Mouse (Mus musculus) stomach, embryonic 15.5 days (tissue): ENCODE data around the gene Cluap1. TPM values are rescaled to one million over a fixed set of nuclear protein-coding genes. Genes with fewer than 3 reads are reported as not detected.
A peak's percentile ranks its signal among the peaks of the same experiment; 100 is the strongest.
"Not testable (repeated sequence)": the region's sequence is repeated elsewhere in the genome, so short reads cannot be mapped to it uniquely, and the experiment has no call there.

Experiments
- ATAC-seq: fragments of 200-750 bp; cut with Nextera tagmentation; 2 replicates; pipeline ENCODE4 v1.8.0; 2017; ENCODE audit warnings: low read depth, moderate number of reproducible peaks, moderate TSS enrichment; ENCODE audit not compliant: insufficient read depth, low FRiP score
- H3K27ac ChIP-seq: fragments of 300-500 bp; sonication (generic); 2 replicates; pipeline ENCODE4 v1.5.1; 2015; ENCODE audit warnings: mild to moderate bottlenecking, inconsistent platforms
- H3K27me3 ChIP-seq: fragments of 300-500 bp; sonication (generic); replicated peaks from 2 replicates; pipeline ENCODE4 v1.6.1; 2015; ENCODE audit warnings: inconsistent platforms
- H3K36me3 ChIP-seq: fragments of 300-500 bp; sonication (generic); 2 replicates; pipeline ENCODE4 v1.6.1; 2015; ENCODE audit warnings: inconsistent platforms
- H3K4me1 ChIP-seq: fragments of 300-500 bp; sonication (generic); 2 replicates; pipeline ENCODE4 v1.6.1; 2015; ENCODE audit warnings: inconsistent platforms
- H3K4me2 ChIP-seq: fragments of 300-500 bp; sonication (generic); 2 replicates; pipeline ENCODE4 v1.6.1; 2015; ENCODE audit warnings: mild to moderate bottlenecking, inconsistent platforms
- H3K4me3 ChIP-seq: fragments of 300-500 bp; sonication (generic); replicated peaks from 2 replicates; pipeline ENCODE4 v1.5.1; 2015; ENCODE audit warnings: inconsistent platforms
- H3K9ac ChIP-seq: fragments of 300-500 bp; sonication (generic); 2 replicates; pipeline ENCODE4 v1.6.1; 2015; ENCODE audit warnings: inconsistent platforms
- H3K9me3 ChIP-seq: fragments of 300-500 bp; sonication (generic); 2 replicates; pipeline ENCODE4 v1.6.1; 2016; ENCODE audit warnings: inconsistent platforms
- WGBS: fragments of 180-500 bp; shearing (Covaris S2); methylation state at CpG from one replicate; pipeline ENCODE4 v1.1.7; 2015; 5-methylcytosine and 5-hydroxymethylcytosine counted together
- polyA plus RNA-seq: library from polyadenylated mRNA; unstranded; fragments of >200 nt; fragmentation: Nextera tagmentation; extraction: Ambion mirVana; gene quantifications from 2 replicates; pipeline ENCODE4 v1.2.1, GENCODE M21; 2015

The Cluap1 gene
- polyA plus RNA-seq, 1 experiment from 2014 or later, result 21.1 TPM

DNA sequence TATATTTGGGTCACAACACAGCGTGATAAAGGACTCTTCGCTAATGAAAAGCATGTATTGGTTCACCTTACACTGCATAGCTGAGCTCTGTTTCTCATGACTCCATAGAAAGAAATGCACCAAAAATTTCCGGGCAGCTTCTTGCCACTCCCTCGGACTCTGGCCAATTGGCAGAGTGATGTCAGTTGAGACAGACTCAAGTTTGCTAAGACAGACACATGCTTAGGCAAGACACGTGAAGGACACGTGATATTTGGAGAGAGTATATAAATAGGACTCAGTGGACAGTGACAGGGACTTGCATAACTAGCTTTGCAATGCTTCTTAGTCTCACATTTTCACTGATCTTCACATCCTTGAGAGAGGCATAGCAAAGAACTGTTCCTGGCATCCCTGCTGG lies 47.8 kb downstream of the Cluap1 start:
- Histone ChIP-seq H3K4me2 (no peak overlapping the region), H3K9me3 (no peaks in the 10 kb centered on the region), H3K4me1 (no peaks in the 10 kb centered on the region), H3K4me3 (no peak overlapping the region), H3K36me3 (no peaks in the 10 kb centered on the region), H3K27ac (no peak overlapping the region), H3K27me3 (no peaks in the 10 kb centered on the region), H3K9ac (no peak overlapping the region)
- WGBS, result 79% methylated on average over 6 of the region's 6 CpGs
- no peak for ATAC-seq

DNA sequence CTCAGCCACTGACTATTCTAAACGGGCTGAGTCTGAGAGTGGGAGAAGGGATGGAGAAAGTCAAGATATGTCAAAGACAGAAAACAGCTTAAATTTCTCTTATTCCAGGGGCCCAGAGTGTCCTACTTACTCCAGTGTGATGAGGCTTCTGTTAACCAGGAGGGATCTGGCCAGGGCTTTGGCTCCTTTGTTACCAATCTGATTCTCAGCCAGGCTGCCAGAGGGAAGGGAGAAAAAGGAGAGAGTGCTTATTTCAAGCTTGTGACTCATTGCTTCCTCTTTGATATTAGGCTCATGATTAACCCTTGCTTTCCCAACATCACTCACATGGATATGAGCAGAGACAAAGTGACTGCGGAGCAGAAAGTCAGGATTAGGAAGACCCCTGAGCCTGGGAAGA lies 50.7 kb downstream of the Cluap1 start:
- H3K27ac ChIP-seq, result no peak overlapping the region
- H3K9me3 ChIP-seq, result no peaks in the 10 kb centered on the region
- no peaks in the 10 kb centered on the region for H3K36me3 ChIP-seq
- H3K9ac ChIP-seq, result no peak overlapping the region
- no peaks in the 10 kb centered on the region for H3K4me1 ChIP-seq
- no peak overlapping the region for H3K4me3 ChIP-seq
- no peak for ATAC-seq
- WGBS, result 47% methylated on average over 2 of the region's 2 CpGs
- H3K4me2 ChIP-seq, result no peak overlapping the region
- H3K27me3 ChIP-seq, result no peaks in the 10 kb centered on the region

DNA sequence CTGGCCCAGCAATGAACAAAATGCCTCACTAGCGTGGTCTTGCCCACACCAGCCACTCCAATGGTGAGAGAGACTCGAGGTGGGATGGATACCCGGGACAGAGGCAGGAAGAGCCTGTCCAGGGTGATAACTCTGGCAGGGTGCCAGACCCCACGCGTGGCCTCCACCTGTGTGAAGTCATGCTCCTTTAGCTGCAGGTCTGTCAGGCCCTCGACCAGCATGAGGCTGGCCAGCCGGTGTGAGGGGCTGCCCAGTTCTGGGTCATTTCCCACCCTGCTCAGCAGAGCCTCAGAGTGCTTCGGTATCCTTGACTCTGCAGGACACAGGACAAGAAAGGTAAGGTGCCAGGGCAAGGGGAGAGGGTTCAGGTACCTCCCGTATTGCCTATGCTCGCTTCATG lies 56.4 kb downstream of the Cluap1 start:
- 67% methylated on average over 10 of the region's 10 CpGs for WGBS
- H3K9me3 ChIP-seq, result no peaks in the 10 kb centered on the region
- no peaks in the 10 kb centered on the region for H3K36me3 ChIP-seq
- H3K4me2 ChIP-seq, result no peak overlapping the region
- H3K27me3 ChIP-seq, result no peaks in the 10 kb centered on the region
- H3K4me1 ChIP-seq, result no peaks in the 10 kb centered on the region
- no peak overlapping the region for H3K27ac ChIP-seq
- H3K9ac ChIP-seq, result no peak overlapping the region
- ATAC-seq, result peak; percentile 69
- H3K4me3 ChIP-seq, result no peak overlapping the region

DNA sequence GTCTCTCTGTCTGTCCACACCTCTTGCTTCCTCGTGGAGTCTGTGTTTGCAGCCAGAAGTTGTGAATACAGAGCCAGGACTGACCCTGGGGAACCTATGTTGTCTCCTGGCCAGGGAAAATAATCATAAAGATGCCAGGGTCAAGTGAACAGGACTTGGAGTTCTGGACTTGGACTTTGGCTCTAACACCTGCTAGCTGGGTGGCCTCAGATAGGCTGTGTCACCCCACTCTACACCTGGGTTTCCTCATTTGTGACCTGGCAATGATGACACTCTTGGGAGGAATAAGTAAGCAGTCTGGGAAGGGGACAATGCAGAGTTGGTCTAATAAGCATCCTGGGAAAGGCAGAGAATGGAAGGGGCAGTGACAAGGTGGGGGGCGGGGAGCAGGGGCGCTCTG lies 56.9 kb downstream of the Cluap1 start:
- Histone ChIP-seq H3K27me3 (no peaks in the 10 kb centered on the region), H3K4me3 (no peak overlapping the region), H3K9ac (no peak overlapping the region), H3K27ac (no peak overlapping the region), H3K36me3 (no peaks in the 10 kb centered on the region), H3K4me2 (no peak overlapping the region), H3K9me3 (no peaks in the 10 kb centered on the region), H3K4me1 (no peaks in the 10 kb centered on the region)
- WGBS, result 72% methylated on average over 3 of the region's 3 CpGs
- ATAC-seq, result no peak

DNA sequence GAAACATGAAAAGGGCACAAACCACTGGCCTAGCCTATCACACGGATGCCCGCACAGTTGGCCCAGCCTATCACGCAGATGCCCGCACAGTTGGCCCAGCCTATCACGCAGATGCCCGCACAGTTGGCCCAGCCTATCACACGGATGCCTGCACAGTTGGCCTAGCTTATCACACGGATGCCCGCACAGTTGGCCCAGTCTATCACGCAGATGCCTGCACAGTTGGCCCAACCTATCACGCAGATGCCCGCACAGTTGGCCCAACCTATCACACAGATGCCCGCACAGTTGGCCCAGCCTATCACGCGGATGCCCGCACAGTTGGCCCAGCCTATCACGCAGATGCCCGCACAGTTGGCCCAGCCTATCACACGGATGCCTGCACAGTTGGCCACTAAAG lies 65.9 kb downstream of the Cluap1 start:
- ATAC-seq, H3K4me1 ChIP-seq, H3K4me3 ChIP-seq, H3K36me3 ChIP-seq, H3K9ac ChIP-seq, H3K27ac ChIP-seq, H3K4me2 ChIP-seq, H3K27me3 ChIP-seq, H3K9me3 ChIP-seq: not testable (repeated sequence)
- 93% methylated on average over 19 of the region's 19 CpGs for WGBS

DNA sequence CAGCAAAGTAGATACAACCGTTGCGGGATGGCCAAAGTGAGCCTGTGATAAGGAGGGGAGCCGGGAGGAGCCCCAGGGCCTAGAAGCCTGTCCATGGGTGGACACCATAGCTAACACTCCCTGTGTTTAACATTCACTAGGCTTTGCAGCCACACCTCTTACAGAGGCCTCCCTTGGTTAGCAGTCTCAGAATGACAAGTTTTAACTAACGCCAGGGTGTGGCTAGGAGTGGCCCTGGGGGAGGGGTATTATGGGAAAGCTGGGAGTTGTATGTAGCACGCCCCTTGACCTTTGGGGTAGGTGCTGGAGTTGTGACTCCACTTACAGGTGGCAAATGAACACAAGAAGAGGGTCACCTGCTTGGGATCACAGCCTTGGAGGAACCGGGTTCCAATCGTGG lies 67.1 kb downstream of the Cluap1 start:
- ATAC-seq, result peak; percentile 84
- Histone ChIP-seq H3K9ac (no peak overlapping the region), H3K27ac (no peak overlapping the region), H3K27me3 (no peaks in the 10 kb centered on the region), H3K4me1 (no peaks in the 10 kb centered on the region), H3K36me3 (peaks cover 20% of the 10 kb centered on the region), H3K9me3 (no peaks in the 10 kb centered on the region), H3K4me3 (no peak overlapping the region), H3K4me2 (no peak overlapping the region)
- WGBS, result 62% methylated on average over 7 of the region's 7 CpGs

DNA sequence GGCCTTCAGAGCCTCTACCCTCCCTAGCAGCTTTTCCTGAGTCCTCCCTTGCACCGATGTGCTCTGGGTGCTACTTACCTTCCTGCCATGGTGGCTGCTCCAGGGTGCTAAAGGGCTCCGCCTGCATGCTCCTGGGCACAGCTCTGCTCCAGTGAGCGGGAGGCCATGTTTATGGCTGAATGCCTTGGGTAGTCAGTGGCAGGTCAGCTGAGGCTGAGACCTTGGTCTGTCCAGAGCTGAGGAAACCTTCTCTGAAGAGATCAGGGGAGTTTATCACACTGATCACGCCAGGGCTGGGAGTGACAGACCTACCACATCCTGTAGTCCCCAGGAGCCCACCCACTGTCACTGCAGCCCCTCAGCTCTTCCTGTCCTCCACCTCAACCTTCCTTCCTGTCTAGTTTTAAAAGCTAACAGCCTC lies 67.7 kb downstream of the Cluap1 start, which contains the start of gene Nlrc3:
TSS of gene Nlrc3 (minus strand) at position 382 of the 421 bp plus-strand sequence.
- Histone ChIP-seq H3K36me3 (peaks cover 24% of the 10 kb centered on the region), H3K4me2 (no peak within 1 kb of the TSS), H3K27ac (no peak within 1 kb of the TSS), H3K9me3 (no peaks in the 10 kb centered on the region), H3K4me3 (no peak within 1 kb of the TSS), H3K9ac (no peak within 1 kb of the TSS), H3K4me1 (no peaks in the 10 kb centered on the region), H3K27me3 (no peaks in the 10 kb centered on the region)
- WGBS, result 57% methylated on average over 4 of the region's 4 CpGs
- no peak for ATAC-seq

DNA sequence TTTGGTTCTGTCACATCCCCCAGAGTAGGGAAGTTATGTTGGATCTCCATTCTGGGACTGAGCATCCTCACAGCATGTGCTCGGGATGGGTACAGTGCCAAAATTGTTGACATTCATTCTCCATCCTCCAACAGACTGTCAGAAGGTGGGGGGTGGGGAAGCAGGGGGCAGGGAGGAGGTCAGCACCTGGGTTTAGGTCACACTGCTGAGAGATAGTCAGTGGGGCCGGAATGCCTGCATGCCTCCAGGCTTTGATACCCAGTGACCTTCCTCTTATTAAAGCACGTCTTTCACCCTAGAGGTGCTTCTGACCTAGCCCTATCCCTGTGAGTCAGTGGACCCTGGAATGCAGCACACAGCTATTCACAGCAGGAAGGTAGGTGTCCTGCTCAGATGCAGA lies 68.1 kb downstream of the Cluap1 start:
- Histone ChIP-seq H3K4me2 (no peak overlapping the region), H3K27ac (no peak overlapping the region), H3K4me3 (no peak overlapping the region), H3K36me3 (peaks cover 29% of the 10 kb centered on the region), H3K9ac (no peak overlapping the region), H3K9me3 (no peaks in the 10 kb centered on the region), H3K4me1 (no peaks in the 10 kb centered on the region), H3K27me3 (no peaks in the 10 kb centered on the region)
- 34% methylated on average over 3 of the region's 3 CpGs for WGBS
- ATAC-seq, result no peak

DNA sequence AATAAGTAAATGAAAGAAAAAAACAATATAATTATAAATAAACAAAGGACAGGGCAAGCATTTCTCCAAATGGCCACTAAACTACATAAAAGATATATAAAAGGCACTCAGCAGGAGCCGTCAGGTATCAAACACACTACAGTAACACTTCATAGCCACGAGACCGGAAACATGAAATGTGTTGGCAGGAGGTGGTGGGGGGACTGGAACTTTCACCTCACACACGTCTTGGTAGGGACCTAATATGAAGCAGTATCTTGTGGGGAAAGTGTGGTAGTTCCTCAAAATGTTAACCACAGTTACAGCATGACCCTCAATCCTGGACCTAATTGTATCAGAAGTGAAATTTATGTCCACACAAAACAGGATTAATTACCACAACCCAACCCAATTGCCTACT lies 73.6 kb downstream of the Cluap1 start:
- 86% methylated on average over 4 of the region's 4 CpGs for WGBS
- Histone ChIP-seq H3K4me1 (no peaks in the 10 kb centered on the region), H3K9ac (no peak overlapping the region), H3K36me3 (peaks cover 65% of the 10 kb centered on the region), H3K27ac (no peak overlapping the region), H3K9me3 (no peaks in the 10 kb centered on the region), H3K27me3 (no peaks in the 10 kb centered on the region), H3K4me3 (no peak overlapping the region), H3K4me2 (no peak overlapping the region)
- no peak for ATAC-seq

DNA sequence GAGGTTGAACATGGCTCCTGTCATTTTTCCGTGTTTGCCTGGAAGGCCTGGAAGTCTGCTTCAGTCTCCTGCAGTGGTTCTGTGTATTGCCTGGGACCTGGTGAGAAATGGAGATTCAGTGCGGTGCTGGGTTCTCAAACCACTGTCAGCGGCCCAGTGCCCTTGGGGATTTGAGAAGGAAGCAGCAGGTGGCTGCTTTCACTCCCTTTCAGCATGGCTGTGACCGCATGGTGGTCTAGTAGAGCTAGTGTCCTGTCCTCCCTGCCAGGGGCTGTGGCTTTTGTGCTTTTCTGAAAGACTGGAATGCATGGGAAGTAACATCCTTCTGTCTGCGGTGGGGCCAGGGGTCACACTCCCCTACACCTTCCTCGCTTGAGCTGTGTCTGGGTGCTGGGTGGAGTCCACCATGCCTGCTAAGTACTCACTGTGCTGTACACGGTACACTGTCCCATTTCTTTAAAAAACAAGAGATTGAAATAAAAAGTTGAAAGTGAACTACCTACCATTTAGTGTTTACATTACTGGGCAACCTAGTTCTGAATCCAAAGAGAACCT lies 74.6 kb downstream of the Cluap1 start:
- Histone ChIP-seq H3K36me3 (peaks cover 71% of the 10 kb centered on the region), H3K27ac (no peak overlapping the region), H3K9ac (no peak overlapping the region), H3K4me3 (no peak overlapping the region), H3K9me3 (no peaks in the 10 kb centered on the region), H3K27me3 (no peaks in the 10 kb centered on the region), H3K4me2 (no peak overlapping the region), H3K4me1 (no peaks in the 10 kb centered on the region)
- 79% methylated on average over 7 of the region's 7 CpGs for WGBS
- ATAC-seq, result no peak

DNA sequence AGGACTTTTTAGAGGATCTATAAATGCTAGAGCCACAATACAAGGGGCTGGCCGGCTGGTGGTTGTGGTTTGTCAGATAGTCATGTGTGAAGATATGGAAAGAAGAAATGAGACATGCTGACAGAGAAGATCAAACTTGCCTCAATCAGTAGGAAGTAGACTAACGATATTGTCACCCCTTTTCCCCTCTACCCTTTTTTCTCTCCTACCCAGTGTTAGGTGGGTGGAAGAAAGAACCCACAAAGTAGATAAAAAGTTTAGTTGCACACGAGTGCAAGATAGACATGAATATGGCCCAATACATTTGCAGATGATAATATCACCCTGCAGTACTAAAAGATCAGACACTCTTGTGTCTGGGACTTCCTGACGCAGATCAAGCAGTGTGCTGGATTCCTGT lies 79.8 kb downstream of the Cluap1 start:
- 89% methylated on average over 4 of the region's 4 CpGs for WGBS
- H3K4me1 ChIP-seq, result no peaks in the 10 kb centered on the region
- H3K36me3 ChIP-seq, result peaks cover 82% of the 10 kb centered on the region
- no peak for ATAC-seq
- no peak overlapping the region for H3K4me3 ChIP-seq
- no peaks in the 10 kb centered on the region for H3K27me3 ChIP-seq
- no peak overlapping the region for H3K4me2 ChIP-seq
- no peaks in the 10 kb centered on the region for H3K9me3 ChIP-seq
- H3K9ac ChIP-seq, result no peak overlapping the region
- no peak overlapping the region for H3K27ac ChIP-seq
